Mouse (Mus musculus) left cerebral cortex, adult 18-20 months (tissue): ENCODE measurements around the gene Tsga10. TPM values are rescaled to one million over a fixed set of nuclear protein-coding genes. Genes with fewer than 3 reads are reported as not detected.

Experiments
- DNase-seq, 2 experiments: peaks; one replicate each; pipeline ENCODE4 v3.0.0; 2021 to 2022; ENCODE audit warnings: low spot score in 2 of 2, mixed read lengths in 1 of 2
- long read RNA-seq, 2 experiments: library from polyadenylated mRNA; stranded (forward); transcript quantifications; one replicate each; pipeline ENCODE4 v2.0.0; 2021
- total RNA-seq, 2 experiments: library from RNA; stranded (reverse); gene quantifications; 2 replicates each; pipeline ENCODE4 v1.2.3; 2021

Gene Tsga10
- total RNA-seq = 10 to 100 TPM; 17.8 to 19.3 TPM
- long read RNA-seq, experiment 1, transcript Tsga10-207 (8 exons, 2,861 nt) = major isoform, 5 of 20 reads
- long read RNA-seq, experiment 1, partial matches to known transcripts = 3 of 20 reads
- long read RNA-seq, experiment 1, other reads (novel, unspliced or antisense) = 10 of 20 reads
- long read RNA-seq, experiment 2, partial matches to known transcripts = 0 of 6 reads
- long read RNA-seq, experiment 2, other reads (novel, unspliced or antisense) = 3 of 6 reads

GRCm38 (mm10) chr1:37866286-37866685 is at the start of gene Tsga10:
TSS of gene Tsga10 (minus strand) at chr1:37866429.
- DNase-seq = no peak

- no peak for DNase-seq
Measured at GRCm38 (mm10) chr1:37912751-37913150, 46.5 kb upstream of the Tsga10 start.

- DNase-seq = peak in 1 of 2 experiments; percentile 23
Measured at GRCm38 (mm10) chr1:37903178-37903577, 36.9 kb upstream of the Tsga10 start.

DNA sequence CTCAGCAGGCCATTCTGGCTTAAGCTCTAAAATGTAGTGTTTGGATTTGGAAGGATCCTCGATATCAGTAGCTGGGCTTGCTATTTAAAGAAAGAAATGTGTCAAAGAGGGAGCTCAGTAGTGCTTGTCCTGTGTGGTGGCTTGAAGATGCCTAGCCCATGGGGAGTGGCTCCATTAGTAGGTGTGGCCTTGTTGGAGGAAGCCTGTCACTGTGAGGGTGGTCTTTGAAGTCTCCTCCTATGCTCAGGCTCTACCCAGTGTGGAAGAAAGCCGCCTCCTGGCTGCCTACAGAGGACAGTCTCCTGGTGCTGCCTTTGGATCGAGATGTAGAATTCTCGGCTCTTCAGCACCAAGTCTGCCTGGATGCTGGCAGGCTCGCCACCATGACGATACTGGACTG is 34.1 kb upstream of the Tsga10 start:
- DNase-seq = no peak

GRCm38 (mm10) chr1:37899816-37900215 is 33.6 kb upstream of the Tsga10 start:
- no peak for DNase-seq

DNA sequence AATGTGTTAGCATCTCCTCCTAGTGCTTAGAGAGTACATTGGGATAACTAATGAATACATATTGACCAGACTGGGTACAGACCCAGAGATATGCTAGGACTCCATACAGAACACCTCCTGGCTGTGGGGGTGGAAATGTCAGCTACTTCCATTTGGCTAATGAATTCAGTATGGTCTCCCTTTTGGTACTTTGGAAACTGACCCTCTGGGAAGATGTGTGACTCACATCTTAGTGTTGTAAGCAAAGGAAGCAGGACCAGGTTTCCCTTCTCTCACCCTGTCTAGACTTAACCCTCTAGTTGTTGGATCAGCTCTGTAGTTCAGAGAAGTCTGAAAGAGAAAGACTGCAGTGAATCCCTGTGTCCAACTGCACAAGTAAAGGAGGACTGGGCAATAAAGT is 28.4 kb upstream of the Tsga10 start:
- DNase-seq = no peak

DNA sequence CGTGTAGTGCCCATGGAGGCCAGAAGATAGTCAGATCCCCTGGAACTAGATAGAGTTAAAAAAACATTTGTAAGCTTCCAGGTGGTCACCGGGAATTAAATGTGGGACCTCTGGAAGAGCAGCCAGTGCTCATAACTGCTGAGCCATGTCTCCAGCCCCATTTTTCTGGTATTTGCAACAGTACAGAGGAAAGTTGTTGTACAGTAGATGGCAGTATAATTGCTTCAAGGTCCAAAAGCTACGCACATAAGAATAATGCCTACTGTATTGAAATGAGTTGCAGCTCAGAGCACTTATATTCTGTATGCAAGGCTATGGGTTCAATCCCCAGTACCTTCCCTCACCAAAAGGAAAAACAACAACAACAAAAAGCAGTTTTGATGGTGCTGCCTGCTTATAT is 25.2 kb upstream of the Tsga10 start:
- DNase-seq = no peak

GRCm38 (mm10) chr1:37890025-37890652 is 23.9 kb upstream of the Tsga10 start, which contains the start of the genes Mitd1 and Mrpl30:
TSS of gene Mitd1 (minus strand) at chr1:37890411.
TSS of gene Mrpl30 (plus strand) at chr1:37890477.
- DNase-seq = peak; percentile 88 to 94

DNA sequence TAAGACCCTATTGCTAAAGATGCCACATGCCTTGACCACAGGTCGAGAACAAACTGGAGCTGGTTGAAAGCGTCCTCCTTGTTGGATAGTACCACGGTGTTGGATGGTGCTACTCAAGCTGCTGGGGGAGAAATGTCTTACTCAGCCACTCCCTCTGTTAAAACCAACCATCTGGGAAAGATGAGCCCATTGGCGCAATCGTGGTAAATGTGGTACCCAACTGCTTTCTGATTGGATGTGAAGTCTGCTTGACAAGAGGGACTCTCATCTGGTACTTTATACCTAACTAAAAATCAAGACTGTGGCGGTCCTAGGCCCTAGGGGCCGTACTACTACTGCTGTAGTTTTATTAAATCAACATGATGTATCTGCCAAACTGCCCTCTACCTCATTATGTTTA is 23.0 kb upstream of the Tsga10 start:
- DNase-seq = no peak

- no peak for DNase-seq
Measured at GRCm38 (mm10) chr1:37884451-37884850, 18.2 kb upstream of the Tsga10 start.

DNA sequence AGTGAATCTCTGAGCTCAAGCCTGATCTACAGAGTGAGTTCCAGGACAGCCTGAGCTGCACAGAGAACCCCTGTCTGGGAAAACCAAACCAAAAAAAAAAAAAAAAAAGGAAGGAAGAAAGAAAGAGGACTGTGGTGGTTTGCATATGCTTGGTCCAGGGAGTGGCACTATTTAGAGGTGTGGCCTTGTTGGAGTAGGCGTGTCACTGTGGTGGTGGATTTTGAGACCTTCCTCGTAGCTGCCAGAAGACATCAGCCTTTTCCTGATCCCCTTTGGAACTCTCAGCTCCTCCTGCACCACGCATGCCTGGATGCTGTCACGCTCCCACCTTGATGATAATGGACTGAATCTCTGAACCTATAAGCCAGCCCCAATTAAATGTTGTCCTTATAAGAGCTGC is 17.2 kb upstream of the Tsga10 start:
- DNase-seq = no peak

- DNase-seq = no peak
Measured at GRCm38 (mm10) chr1:37877736-37878460, 11.7 kb upstream of the Tsga10 start.

GRCm38 (mm10) chr1:37873157-37873556 is 6.9 kb upstream of the Tsga10 start:
- DNase-seq = no peak

DNA sequence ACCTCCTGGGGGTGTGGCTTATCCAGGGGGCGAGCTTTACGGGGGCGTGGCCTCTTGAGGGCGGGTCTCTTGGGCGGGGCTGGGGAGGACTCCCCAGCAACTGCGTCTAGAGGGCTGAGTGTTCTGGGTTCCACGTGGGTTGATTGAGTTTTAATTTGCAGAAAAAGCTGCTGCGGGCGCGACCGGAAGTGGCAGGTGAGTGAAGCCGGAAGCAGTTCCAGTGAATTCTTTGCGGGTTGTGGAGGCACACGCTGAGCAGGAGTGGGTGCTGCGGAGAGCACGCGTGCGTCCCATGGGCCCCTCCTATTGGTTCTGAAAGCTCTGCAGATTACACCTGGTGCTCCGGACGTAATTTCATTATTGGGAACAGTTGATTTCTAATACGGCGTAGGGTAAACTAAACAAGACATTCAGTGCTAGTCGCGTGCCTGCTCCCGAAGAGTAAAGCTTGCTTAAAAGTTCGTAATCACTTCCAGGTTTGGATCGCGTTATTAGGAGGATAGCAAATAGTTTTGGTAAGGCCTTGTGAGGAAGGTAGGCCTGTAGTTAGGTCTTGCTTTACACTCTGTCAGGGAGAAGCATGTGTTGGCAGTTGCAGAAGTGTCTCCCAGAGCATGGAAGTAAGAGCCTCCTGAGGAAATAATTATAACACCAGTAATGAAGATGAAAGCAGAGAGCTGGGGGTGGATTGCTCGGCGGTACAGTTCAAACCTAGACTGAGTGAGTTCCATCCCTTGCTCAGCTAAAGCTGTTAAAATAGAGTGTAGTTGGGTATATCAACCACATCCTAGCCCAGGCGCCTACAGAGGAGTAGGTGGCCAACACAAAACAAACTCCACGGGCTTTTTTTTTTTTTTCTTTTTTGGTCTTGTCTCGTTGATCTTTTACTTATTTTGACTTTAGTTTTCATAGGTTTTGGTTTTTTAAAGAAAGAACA is 6.2 kb upstream of the Tsga10 start:
- peak; percentile 61 to 75 for DNase-seq

GRCm38 (mm10) chr1:37871704-37872103 is 5.5 kb upstream of the Tsga10 start, which contains the start of gene Lipt1:
TSS of gene Lipt1 (plus strand) at chr1:37871738.
- peak in 1 of 2 experiments; percentile 21 for DNase-seq

GRCm38 (mm10) chr1:37869362-37869761 is 3.1 kb upstream of the Tsga10 start:
- DNase-seq = no peak

GRCm38 (mm10) chr1:37868640-37869039 is 2.4 kb upstream of the Tsga10 start:
- no peak for DNase-seq

DNA sequence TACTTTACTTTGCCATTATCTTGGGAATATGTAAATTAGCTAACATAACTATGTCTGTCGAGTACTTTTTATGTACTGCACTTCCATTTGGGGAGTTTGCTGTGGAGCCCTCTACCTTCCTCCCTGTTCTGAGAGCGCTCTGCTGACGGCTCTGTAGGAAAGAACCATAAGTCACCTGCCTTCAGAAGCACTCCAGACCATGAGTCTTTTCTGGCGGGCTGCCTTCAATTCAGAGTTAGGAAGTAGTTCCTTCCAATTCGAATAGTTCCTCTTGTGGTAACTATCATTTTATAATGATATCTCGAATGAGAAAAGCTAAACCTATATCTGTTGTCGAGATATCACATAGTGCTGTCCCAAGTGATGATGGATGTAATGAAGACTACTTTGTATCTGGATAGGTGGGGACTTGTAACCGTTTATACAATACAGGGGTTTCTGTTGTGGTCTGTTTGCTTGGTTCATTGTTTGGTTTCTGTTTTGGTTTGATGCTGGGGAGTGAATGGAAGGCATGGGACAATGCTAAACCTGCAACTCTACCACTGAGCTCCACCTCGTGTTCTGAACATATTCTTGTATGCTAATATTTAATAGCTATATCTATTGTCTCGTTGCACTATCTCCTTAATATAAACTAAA is 1.6 kb upstream of the Tsga10 start:
- no peak for DNase-seq

- peak; percentile 26 to 39 for DNase-seq
Measured at GRCm38 (mm10) chr1:37867056-37867455, 827 bp upstream of the Tsga10 start.

- no peak for DNase-seq
Measured at GRCm38 (mm10) chr1:37865401-37866215, 621 bp downstream of the Tsga10 start.
